In the genomic region with DNA sequence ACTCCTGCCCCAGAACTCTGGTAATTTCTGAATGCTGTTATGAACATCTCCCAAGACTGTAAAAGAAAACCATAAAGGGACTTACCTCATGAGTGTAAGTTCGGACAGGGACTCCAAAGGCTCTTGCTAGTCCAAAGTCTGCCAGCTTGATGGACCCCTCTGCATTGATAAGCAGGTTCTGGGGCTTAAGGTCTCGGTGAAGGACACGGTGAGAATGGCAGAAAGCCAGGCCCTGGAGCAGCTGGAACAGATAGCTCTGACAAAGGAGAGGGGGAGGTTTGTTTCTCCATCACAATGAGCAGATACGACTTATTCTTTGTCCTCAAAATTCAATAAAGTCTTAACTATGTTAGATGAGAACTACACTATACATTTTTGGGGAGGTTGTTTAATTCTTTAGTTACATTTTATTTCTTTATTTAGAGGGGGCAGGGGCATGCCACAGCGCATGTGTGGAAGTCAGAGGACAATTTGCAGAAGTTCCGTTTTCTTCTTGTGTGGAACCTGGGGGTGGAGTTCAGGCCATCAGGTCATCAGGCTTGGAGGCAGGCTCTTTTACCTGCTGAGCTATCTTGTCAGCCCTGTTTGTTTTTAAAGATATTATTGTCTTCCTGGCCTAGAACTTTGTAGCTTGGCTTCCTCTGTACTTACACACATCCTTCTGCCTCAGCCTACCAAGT, we compare ENCODE assay signal across 1 mouse cellular context.
TF ChIP-seq lines count a peak whose summit lies in the region.

No protein-coding gene starts in this region.

TF ChIP-seq in CH12.LX, 34 proteins besides CTCF, POLR2A, EP300 and RAD21:
- TF ChIP-seq NRF1 (IDR thresholded peaks at IDR 0.05; ENCODE audit: low read depth, low read length) (peak; percentile 49; the same call in 1 of the 2 replicates), MAFK (IDR thresholded peaks at IDR 0.05; ENCODE audit: insufficient replicate concordance, low read length) (no peak)
